Mouse (Mus musculus): Measurements from ENCODE around the gene Olfr1395.

DNA sequence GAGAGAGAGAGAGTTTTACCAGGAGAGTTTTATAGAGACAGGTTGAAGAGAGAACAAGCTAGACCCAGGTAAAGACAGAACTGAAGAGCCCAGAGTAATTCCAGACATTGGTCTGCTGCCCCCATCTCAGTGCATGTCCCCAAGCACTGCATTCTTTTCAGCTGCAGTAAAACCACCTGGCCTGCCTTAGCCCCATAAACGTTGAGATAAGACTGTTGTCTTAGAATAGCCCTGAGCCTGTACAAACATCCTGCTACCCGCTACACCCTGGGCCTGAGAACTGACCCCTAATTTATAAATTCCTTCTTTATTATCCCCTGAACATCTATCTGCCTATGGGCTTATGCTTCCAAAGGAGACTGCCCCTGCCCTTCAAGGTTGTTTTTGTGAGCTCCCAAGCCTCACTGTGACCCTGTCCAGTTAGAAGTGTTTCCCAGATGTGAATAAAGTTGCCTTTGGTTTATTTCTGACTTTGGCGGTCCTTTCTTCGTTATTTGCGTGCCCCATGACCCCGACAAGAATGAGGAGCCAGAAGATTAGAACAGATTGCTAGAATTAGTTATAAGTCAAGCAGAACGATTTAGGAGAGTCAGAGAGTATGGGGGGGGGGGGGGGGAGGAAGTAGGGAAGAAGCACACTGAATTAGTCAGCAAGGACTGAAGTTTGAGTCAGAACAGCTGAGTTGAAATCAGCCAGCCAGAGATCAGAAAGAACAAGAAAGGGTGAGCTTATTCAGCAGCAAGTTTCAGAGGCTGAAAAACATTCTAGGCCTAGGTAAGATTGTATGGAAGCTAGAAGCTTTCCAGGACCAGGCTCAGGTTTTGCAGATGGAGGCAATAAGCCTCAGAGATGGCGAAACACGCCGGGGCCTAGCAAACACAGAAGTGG lies 34.2 kb upstream of the Olfr1395 start:
- TF ChIP-seq CTCF (IDR thresholded peaks at IDR 0.05; ENCODE audit: low read depth) (no peak), EP300 (optimal IDR thresholded peaks at IDR 0.05) (no peak)

Measured in stomach, postnatal 0 days (tissue).